Mouse (Mus musculus): ENCODE measurements around the gene Urah.
A peak's percentile ranks its signal among the peaks of the same experiment; 100 is the strongest.

The Urah gene

GRCm38 (mm10) chr7:140877364-140877763, 42.5 kb downstream of the Urah start:
- DNase-seq: no peak

- no peak for DNase-seq
Measured at GRCm38 (mm10) chr7:140879355-140879754, 44.5 kb downstream of the Urah start.

GRCm38 (mm10) chr7:140880419-140880818, 45.6 kb downstream of the Urah start:
- DNase-seq: peak in 1 of 2 experiments; percentile 37

GRCm38 (mm10) chr7:140880865-140881515, 46.2 kb downstream of the Urah start:
- DNase-seq: peak in 1 of 2 experiments; percentile 24

GRCm38 (mm10) chr7:140881696-140882468, 47.1 kb downstream of the Urah start, which contains the start of the genes Psmd13 and Sirt3:
TSS of gene Psmd13 (plus strand) at chr7:140881968.
TSS of gene Sirt3 (minus strand) at chr7:140882309.
- DNase-seq: peak; percentile 98

GRCm38 (mm10) chr7:140882469-140882803, 47.6 kb downstream of the Urah start:
- no peak for DNase-seq

Data from kidney, postnatal 4 days (tissue).